11 mouse cellular contexts compared by ENCODE assay signal in genomic region chr6:41662320-41662719, GRCm38 (mm10). TPM values are rescaled to one million over a fixed set of nuclear protein-coding genes. Genes with fewer than 3 reads are reported as not detected.
DNase-seq lines count a peak whose midpoint lies in the region; ATAC-seq lines count a peak whose summit lies in the region.
"Had no signal": no experiment of that assay in that cellular context is flagged by ENCODE, and none has a peak within 500 bp of the region (broad histone marks: within the 10 kb centered on the region; RNA-seq: fewer than 3 reads in every experiment).

No protein-coding gene starts in this region.

- DNase-seq in embryonic facial prominence, embryonic 11.5 days (ENCODE audit: low spot score) = peak; percentile 9
- no peak for DNase-seq in embryonic facial prominence, embryonic 10.5 days (ENCODE audit: low spot score)
- peak; percentile 14 for DNase-seq in midbrain, embryonic 14.5 days
- peak; percentile 23 for DNase-seq in embryonic facial prominence, embryonic 14.5 days (ENCODE audit: low spot score)
- DNase-seq in thymus, postnatal 14 days = peak; percentile 47
- DNase-seq in layer of hippocampus, postnatal 14 days (ENCODE audit: low spot score in 2 of 2) = no peak
- DNase-seq in forebrain, embryonic 10.5 days (ENCODE audit: extremely low spot score, low spot score) = no peak
- DNase-seq: gastrocnemius, postnatal 14 days had no signal

- no peak for ATAC-seq in embryonic facial prominence, embryonic 11.5 days (replicated peaks; ENCODE audit: insufficient number of reproducible peaks, low FRiP score, low TSS enrichment, low read depth)
- no peak for ATAC-seq in midbrain, embryonic 14.5 days (ENCODE audit: low FRiP score, low TSS enrichment)
- no peak for ATAC-seq in midbrain, embryonic 16.5 days
- ATAC-seq in embryonic facial prominence, embryonic 14.5 days (ENCODE audit: low read depth) = no peak

- no peak overlapping the region for H3K4me2 ChIP-seq in embryonic facial prominence, embryonic 11.5 days (ENCODE audit: low read depth, low read length)
- H3K4me2 ChIP-seq in midbrain, embryonic 14.5 days (ENCODE audit: low read length) = no peak overlapping the region
- no peak overlapping the region for H3K4me2 ChIP-seq in midbrain, embryonic 16.5 days (ENCODE audit: low read length)
- H3K4me2 ChIP-seq in embryonic facial prominence, embryonic 14.5 days (ENCODE audit: low read depth, low read length) = no peak overlapping the region
- H3K4me2 ChIP-seq: liver, embryonic 15.5 days; neural tube, embryonic 13.5 days had no signal

- no peak overlapping the region for H3K9ac ChIP-seq in embryonic facial prominence, embryonic 11.5 days (replicated peaks; ENCODE audit: low read length)
- H3K9ac ChIP-seq in midbrain, embryonic 14.5 days (replicated peaks; ENCODE audit: low read length) = no peak overlapping the region
- H3K9ac ChIP-seq in midbrain, embryonic 16.5 days (ENCODE audit: low read depth, low read length) = no peak overlapping the region
- H3K9ac ChIP-seq in embryonic facial prominence, embryonic 14.5 days (ENCODE audit: low read depth, low read length) = no peak overlapping the region
- H3K9ac ChIP-seq: liver, embryonic 15.5 days; neural tube, embryonic 13.5 days had no signal

- H3K27ac ChIP-seq in embryonic facial prominence, embryonic 11.5 days (replicated peaks; ENCODE audit: low read depth, low read length) = no peak overlapping the region
- no peak overlapping the region for H3K27ac ChIP-seq in embryonic facial prominence, embryonic 10.5 days (replicated peaks)
- H3K27ac ChIP-seq in midbrain, embryonic 14.5 days (replicated peaks; ENCODE audit: low read depth, low read length) = no peak overlapping the region
- no peak overlapping the region for H3K27ac ChIP-seq in midbrain, embryonic 16.5 days (ENCODE audit: low read length)
- H3K27ac ChIP-seq in embryonic facial prominence, embryonic 14.5 days (replicated peaks; ENCODE audit: low read depth, low read length) = no peak overlapping the region
- no peak overlapping the region for H3K27ac ChIP-seq in forebrain, embryonic 10.5 days
- H3K27ac ChIP-seq: liver, embryonic 15.5 days; neural tube, embryonic 13.5 days had no signal

- no peaks in the 10 kb centered on the region for H3K4me1 ChIP-seq in embryonic facial prominence, embryonic 11.5 days (ENCODE audit: control insufficient read depth, insufficient read depth, low read length)
- no peaks in the 10 kb centered on the region for H3K4me1 ChIP-seq in embryonic facial prominence, embryonic 10.5 days
- no peaks in the 10 kb centered on the region for H3K4me1 ChIP-seq in midbrain, embryonic 14.5 days (ENCODE audit: control insufficient read depth, insufficient read depth, low read length)
- no peaks in the 10 kb centered on the region for H3K4me1 ChIP-seq in midbrain, embryonic 16.5 days (ENCODE audit: control insufficient read depth, insufficient read depth, low read length)
- H3K4me1 ChIP-seq in embryonic facial prominence, embryonic 14.5 days (ENCODE audit: control insufficient read depth, insufficient read depth, low read length) = no peaks in the 10 kb centered on the region
- no peaks in the 10 kb centered on the region for H3K4me1 ChIP-seq in forebrain, embryonic 10.5 days
- H3K4me1 ChIP-seq: liver, embryonic 15.5 days; neural tube, embryonic 13.5 days had no signal

- 37% methylated on average over 2 of the region's 2 CpGs for WGBS in embryonic facial prominence, embryonic 11.5 days
- WGBS in embryonic facial prominence, embryonic 10.5 days = 29% methylated on average over 2 of the region's 2 CpGs
- WGBS in midbrain, embryonic 14.5 days = 37% methylated on average over 2 of the region's 2 CpGs
- WGBS in midbrain, embryonic 16.5 days = 26% methylated on average over 2 of the region's 2 CpGs
- WGBS in embryonic facial prominence, embryonic 14.5 days = 38% methylated on average over 2 of the region's 2 CpGs
- WGBS in forebrain, embryonic 10.5 days = 38% methylated on average over 2 of the region's 2 CpGs

- H3K36me3 ChIP-seq in embryonic facial prominence, embryonic 11.5 days (replicated peaks; ENCODE audit: control insufficient read depth, insufficient read depth, low read depth, low read length) = no peaks in the 10 kb centered on the region
- H3K36me3 ChIP-seq in embryonic facial prominence, embryonic 10.5 days (replicated peaks) = no peaks in the 10 kb centered on the region
- no peaks in the 10 kb centered on the region for H3K36me3 ChIP-seq in midbrain, embryonic 14.5 days (ENCODE audit: control insufficient read depth, insufficient read depth, low read length)
- no peaks in the 10 kb centered on the region for H3K36me3 ChIP-seq in midbrain, embryonic 16.5 days (ENCODE audit: control insufficient read depth, insufficient read depth, low read length)
- H3K36me3 ChIP-seq in embryonic facial prominence, embryonic 14.5 days (ENCODE audit: control insufficient read depth, insufficient read depth, low read length) = no peaks in the 10 kb centered on the region
- H3K36me3 ChIP-seq in forebrain, embryonic 10.5 days (replicated peaks) = no peaks in the 10 kb centered on the region
- H3K36me3 ChIP-seq: liver, embryonic 15.5 days; neural tube, embryonic 13.5 days had no signal

- H3K27me3 ChIP-seq in embryonic facial prominence, embryonic 11.5 days (ENCODE audit: control insufficient read depth, insufficient read depth, low read length) = no peaks in the 10 kb centered on the region
- H3K27me3 ChIP-seq in embryonic facial prominence, embryonic 10.5 days (replicated peaks; ENCODE audit: low read depth, poor library complexity, severe bottlenecking) = no peaks in the 10 kb centered on the region
- no peaks in the 10 kb centered on the region for H3K27me3 ChIP-seq in midbrain, embryonic 14.5 days (ENCODE audit: control insufficient read depth, insufficient read depth, low read length)
- H3K27me3 ChIP-seq in midbrain, embryonic 16.5 days (ENCODE audit: control insufficient read depth, insufficient read depth, low read depth, low read length) = no peaks in the 10 kb centered on the region
- no peaks in the 10 kb centered on the region for H3K27me3 ChIP-seq in embryonic facial prominence, embryonic 14.5 days (replicated peaks; ENCODE audit: control insufficient read depth, insufficient read depth, low read length)
- no peaks in the 10 kb centered on the region for H3K27me3 ChIP-seq in forebrain, embryonic 10.5 days (ENCODE audit: poor library complexity, severe bottlenecking)
- H3K27me3 ChIP-seq: liver, embryonic 15.5 days; neural tube, embryonic 13.5 days had no signal

- H3K9me3 ChIP-seq in embryonic facial prominence, embryonic 11.5 days (replicated peaks; ENCODE audit: control insufficient read depth, low read length) = no peaks in the 10 kb centered on the region
- no peaks in the 10 kb centered on the region for H3K9me3 ChIP-seq in embryonic facial prominence, embryonic 10.5 days
- H3K9me3 ChIP-seq in midbrain, embryonic 14.5 days (ENCODE audit: control insufficient read depth, low read length) = no peaks in the 10 kb centered on the region
- H3K9me3 ChIP-seq in midbrain, embryonic 16.5 days (replicated peaks; ENCODE audit: control insufficient read depth, low read length, poor library complexity, severe bottlenecking) = no peaks in the 10 kb centered on the region
- no peaks in the 10 kb centered on the region for H3K9me3 ChIP-seq in embryonic facial prominence, embryonic 14.5 days (ENCODE audit: control insufficient read depth, low read length)
- H3K9me3 ChIP-seq in forebrain, embryonic 10.5 days = no peaks in the 10 kb centered on the region
- H3K9me3 ChIP-seq: liver, embryonic 15.5 days; neural tube, embryonic 13.5 days had no signal

- H3K4me3 ChIP-seq in embryonic facial prominence, embryonic 11.5 days (ENCODE audit: low read depth, low read length) = no peak overlapping the region
- H3K4me3 ChIP-seq in embryonic facial prominence, embryonic 10.5 days = no peak overlapping the region
- no peak overlapping the region for H3K4me3 ChIP-seq in midbrain, embryonic 14.5 days (replicated peaks; ENCODE audit: low read depth, low read length)
- no peak overlapping the region for H3K4me3 ChIP-seq in midbrain, embryonic 16.5 days (ENCODE audit: low read depth, low read length)
- H3K4me3 ChIP-seq in embryonic facial prominence, embryonic 14.5 days (ENCODE audit: low read depth, low read length) = no peak overlapping the region
- no peak overlapping the region for H3K4me3 ChIP-seq in forebrain, embryonic 10.5 days
- H3K4me3 ChIP-seq: liver, embryonic 15.5 days; neural tube, embryonic 13.5 days had no signal

RNA-seq across cellular contexts. Expression of gene Trpv5, which starts 18.2 kb away (rescaled TPM):
- not detected in 2 replicates for polyA plus RNA-seq in embryonic facial prominence, embryonic 11.5 days (2014; fragmentation: Nextera tagmentation; extraction: Ambion mirVana)
- polyA plus RNA-seq in embryonic facial prominence, embryonic 10.5 days (2016; fragmentation: Nextera tagmentation; extraction: Ambion mirVana) = not detected in 2 replicates
- polyA plus RNA-seq in midbrain, embryonic 14.5 days (2014; fragmentation: Nextera tagmentation; extraction: Ambion mirVana) = not detected in 2 replicates
- polyA plus RNA-seq in midbrain, embryonic 16.5 days (2015; fragmentation: Nextera tagmentation; extraction: Ambion mirVana) = not detected in 2 replicates
- not detected in 2 replicates for polyA plus RNA-seq in embryonic facial prominence, embryonic 14.5 days (2014; fragmentation: Nextera tagmentation; extraction: Ambion mirVana)
- total RNA-seq in layer of hippocampus, postnatal 14 days (2021) = not detected
- not detected in 2 replicates for polyA plus RNA-seq in forebrain, embryonic 10.5 days (2016; fragmentation: Nextera tagmentation; extraction: Ambion mirVana)
- total RNA-seq: gastrocnemius, postnatal 14 days had no signal
- polyA plus RNA-seq: neural tube, embryonic 13.5 days had no signal

RNA-seq across cellular contexts. Expression of gene Llcfc1, which starts 21.9 kb away (rescaled TPM):
- not detected in 2 replicates for polyA plus RNA-seq in embryonic facial prominence, embryonic 11.5 days (2014; fragmentation: Nextera tagmentation; extraction: Ambion mirVana)
- not detected in 2 replicates for polyA plus RNA-seq in embryonic facial prominence, embryonic 10.5 days (2016; fragmentation: Nextera tagmentation; extraction: Ambion mirVana)
- polyA plus RNA-seq in midbrain, embryonic 14.5 days (2014; fragmentation: Nextera tagmentation; extraction: Ambion mirVana) = not detected in 2 replicates
- not detected in 2 replicates for polyA plus RNA-seq in midbrain, embryonic 16.5 days (2015; fragmentation: Nextera tagmentation; extraction: Ambion mirVana)
- not detected in 2 replicates for polyA plus RNA-seq in embryonic facial prominence, embryonic 14.5 days (2014; fragmentation: Nextera tagmentation; extraction: Ambion mirVana)
- total RNA-seq in layer of hippocampus, postnatal 14 days (2021) = not detected
- polyA plus RNA-seq in forebrain, embryonic 10.5 days (2016; fragmentation: Nextera tagmentation; extraction: Ambion mirVana) = not detected in 2 replicates
- total RNA-seq: gastrocnemius, postnatal 14 days had no signal
- polyA plus RNA-seq: neural tube, embryonic 13.5 days had no signal

RNA-seq across cellular contexts. Expression of gene Trpv6, which starts 26.1 kb away (rescaled TPM):
- 0.26 and 0.56 TPM in 2 replicates for polyA plus RNA-seq in embryonic facial prominence, embryonic 11.5 days (2014; fragmentation: Nextera tagmentation; extraction: Ambion mirVana)
- polyA plus RNA-seq in embryonic facial prominence, embryonic 10.5 days (2016; fragmentation: Nextera tagmentation; extraction: Ambion mirVana) = 0.36 and 0.45 TPM in 2 replicates
- polyA plus RNA-seq in midbrain, embryonic 14.5 days (2014; fragmentation: Nextera tagmentation; extraction: Ambion mirVana) = 1.2 and 1.7 TPM in 2 replicates
- 0.85 and 0.93 TPM in 2 replicates for polyA plus RNA-seq in midbrain, embryonic 16.5 days (2015; fragmentation: Nextera tagmentation; extraction: Ambion mirVana)
- polyA plus RNA-seq in embryonic facial prominence, embryonic 14.5 days (2014; fragmentation: Nextera tagmentation; extraction: Ambion mirVana) = 0.67 and 0.69 TPM in 2 replicates
- total RNA-seq in layer of hippocampus, postnatal 14 days (2021) = under 1 TPM in 1 of 2 experiments, not detected in 1; 0.88 TPM
- 0.16 and 0.25 TPM in 2 replicates for polyA plus RNA-seq in forebrain, embryonic 10.5 days (2016; fragmentation: Nextera tagmentation; extraction: Ambion mirVana)
- total RNA-seq: gastrocnemius, postnatal 14 days had no signal

RNA-seq across cellular contexts. Expression of gene Kel, which starts 41.8 kb away (rescaled TPM):
- polyA plus RNA-seq in embryonic facial prominence, embryonic 11.5 days (2014; fragmentation: Nextera tagmentation; extraction: Ambion mirVana) = 10.1 and 10.2 TPM in 2 replicates
- 5.8 and 6.2 TPM in 2 replicates for polyA plus RNA-seq in embryonic facial prominence, embryonic 10.5 days (2016; fragmentation: Nextera tagmentation; extraction: Ambion mirVana)
- 0.72 TPM in 1 of 2 replicates, not detected in the other for polyA plus RNA-seq in midbrain, embryonic 14.5 days (2014; fragmentation: Nextera tagmentation; extraction: Ambion mirVana)
- 0.29 TPM in 1 of 2 replicates, not detected in the other for polyA plus RNA-seq in midbrain, embryonic 16.5 days (2015; fragmentation: Nextera tagmentation; extraction: Ambion mirVana)
- 0.85 and 2.5 TPM in 2 replicates for polyA plus RNA-seq in embryonic facial prominence, embryonic 14.5 days (2014; fragmentation: Nextera tagmentation; extraction: Ambion mirVana)
- total RNA-seq in layer of hippocampus, postnatal 14 days (2021) = not detected
- polyA plus RNA-seq in forebrain, embryonic 10.5 days (2016; fragmentation: Nextera tagmentation; extraction: Ambion mirVana) = 7.7 and 10.9 TPM in 2 replicates
- total RNA-seq: gastrocnemius, postnatal 14 days had no signal

RNA-seq across cellular contexts. Expression of gene Ephb6, which starts 57.0 kb away (rescaled TPM):
- 10.0 and 11.7 TPM in 2 replicates for polyA plus RNA-seq in embryonic facial prominence, embryonic 11.5 days (2014; fragmentation: Nextera tagmentation; extraction: Ambion mirVana)
- polyA plus RNA-seq in embryonic facial prominence, embryonic 10.5 days (2016; fragmentation: Nextera tagmentation; extraction: Ambion mirVana) = 16.8 and 18.3 TPM in 2 replicates
- 36.3 and 38.5 TPM in 2 replicates for polyA plus RNA-seq in midbrain, embryonic 14.5 days (2014; fragmentation: Nextera tagmentation; extraction: Ambion mirVana)
- polyA plus RNA-seq in midbrain, embryonic 16.5 days (2015; fragmentation: Nextera tagmentation; extraction: Ambion mirVana) = 43.7 and 46.4 TPM in 2 replicates
- 13.8 and 15.4 TPM in 2 replicates for polyA plus RNA-seq in embryonic facial prominence, embryonic 14.5 days (2014; fragmentation: Nextera tagmentation; extraction: Ambion mirVana)
- total RNA-seq in layer of hippocampus, postnatal 14 days (2021) = 10 to 100 TPM; 61.1 to 62.1 TPM
- 14.6 and 16.6 TPM in 2 replicates for polyA plus RNA-seq in forebrain, embryonic 10.5 days (2016; fragmentation: Nextera tagmentation; extraction: Ambion mirVana)

Comparison
In these comparisons a context has a peak if more than half of its experiments do, and no peak if none do; other contexts are left out.
1. DNase-seq: peak in embryonic facial prominence, embryonic 11.5 days (single experiment), midbrain, embryonic 14.5 days (single experiment), embryonic facial prominence, embryonic 14.5 days (single experiment) and thymus, postnatal 14 days (single experiment); none in embryonic facial prominence, embryonic 10.5 days (single experiment), layer of hippocampus, postnatal 14 days (0 of 2) and forebrain, embryonic 10.5 days (single experiment).